Mouse (Mus musculus): Measurements from ENCODE around the gene Ppip5k2.
A peak's percentile ranks its signal among the peaks of the same experiment; 100 is the strongest.

Gene Ppip5k2

DNA sequence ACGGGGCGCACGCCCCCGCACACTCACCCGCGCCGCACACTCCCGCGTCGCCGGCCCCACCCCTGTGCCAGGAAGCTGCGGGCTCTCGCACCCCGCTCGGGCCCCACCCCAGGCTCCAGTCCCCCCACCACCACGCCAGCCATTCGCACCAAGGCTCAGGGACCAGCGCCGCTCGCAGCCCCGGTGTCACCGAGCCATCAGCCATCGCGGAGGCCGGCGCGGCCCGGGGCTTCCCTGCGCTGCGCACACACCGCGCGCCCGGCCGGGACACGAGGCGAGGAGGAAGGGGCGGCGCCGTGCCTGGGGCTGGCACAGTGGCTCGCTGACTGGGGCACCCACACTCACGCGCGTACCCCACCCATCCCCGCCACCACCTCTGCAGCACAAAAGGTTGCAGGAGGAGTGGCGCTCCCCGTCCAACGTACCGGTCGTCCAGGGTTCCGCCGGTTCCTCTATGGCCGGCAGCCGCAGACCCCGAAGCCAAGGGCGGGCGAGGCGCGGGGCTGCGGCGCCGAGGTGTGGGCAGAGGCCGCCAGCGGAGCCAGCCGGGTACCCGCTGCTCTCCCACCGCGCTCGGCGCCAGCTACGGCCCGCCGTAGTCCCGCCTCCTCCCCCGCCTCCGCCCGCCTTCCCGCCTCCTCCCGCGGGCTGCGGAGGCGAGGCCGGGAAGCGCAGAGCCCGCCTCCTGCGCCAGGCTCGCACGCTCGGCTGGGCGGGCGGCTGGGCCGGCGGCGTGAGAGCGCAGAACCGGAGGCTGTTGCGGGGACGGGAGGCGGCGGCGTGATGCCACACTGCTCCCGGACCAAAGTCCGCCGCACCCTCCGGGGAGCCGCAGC, 108.6 kb downstream of the Ppip5k2 start, which contains the start of gene D1Ertd622e:
Gene D1Ertd622e (minus strand): TSS at position 669 of the 836 bp plus-strand sequence.
- peak; percentile 65 for DNase-seq (ENCODE audit: low read depth)

DNA sequence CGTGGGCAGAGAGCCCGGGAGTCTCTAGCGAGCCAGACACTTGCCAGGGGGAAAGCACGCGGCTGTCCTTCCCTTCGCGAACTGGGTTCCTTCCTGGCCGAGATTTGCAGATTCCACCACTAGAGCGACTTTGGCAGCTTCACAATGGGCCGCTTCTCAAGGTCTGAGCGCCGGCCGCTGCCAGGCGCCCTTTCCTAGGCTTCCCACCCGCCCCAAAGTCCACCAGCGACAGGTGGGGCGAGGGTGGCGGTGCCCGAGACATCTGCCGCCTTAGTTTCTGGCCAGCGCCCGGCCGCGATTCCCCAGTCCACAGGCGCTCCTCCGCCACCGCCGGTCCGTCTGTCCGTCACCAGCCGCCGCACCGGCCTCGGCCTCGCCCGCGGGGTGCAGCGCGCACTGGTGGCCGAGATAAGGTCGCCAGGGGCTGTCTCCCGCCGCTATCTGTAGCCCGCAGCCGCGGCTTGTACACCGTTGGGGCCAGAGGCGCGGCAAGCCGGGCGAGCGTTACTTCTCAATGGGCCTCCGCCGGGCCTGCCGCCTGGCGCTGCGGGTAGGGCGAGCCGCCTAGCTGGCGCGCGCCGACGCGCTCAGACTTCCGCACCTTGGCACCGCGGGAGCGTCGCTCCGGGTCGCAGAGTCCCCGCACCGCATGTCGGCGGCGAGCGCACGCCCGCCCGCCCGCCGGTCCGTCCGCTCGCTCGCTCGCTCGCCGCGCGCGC, 109.4 kb downstream of the Ppip5k2 start:
- peak; percentile 67 for DNase-seq (ENCODE audit: low read depth)

DNA sequence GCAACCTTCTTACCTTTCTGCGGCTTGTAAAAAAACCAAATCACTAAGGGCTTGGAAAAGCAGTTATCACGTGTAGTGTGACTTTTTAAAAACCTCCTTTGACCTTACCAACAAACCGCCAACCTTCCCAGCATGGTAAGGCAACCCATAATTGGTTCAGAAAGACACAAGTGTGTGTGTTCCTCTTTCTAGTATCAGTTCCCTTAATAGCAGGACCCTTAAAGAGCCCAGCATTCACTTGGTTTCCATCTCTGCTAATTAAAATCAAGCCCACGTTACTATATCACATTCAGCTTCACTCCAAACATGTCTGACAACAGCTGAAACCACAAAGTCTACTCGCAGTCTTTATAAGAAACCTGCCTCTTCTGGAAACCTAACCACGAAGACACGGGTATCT, 110.8 kb downstream of the Ppip5k2 start:
- peak; percentile 66 for DNase-seq (ENCODE audit: low read depth)

DNA sequence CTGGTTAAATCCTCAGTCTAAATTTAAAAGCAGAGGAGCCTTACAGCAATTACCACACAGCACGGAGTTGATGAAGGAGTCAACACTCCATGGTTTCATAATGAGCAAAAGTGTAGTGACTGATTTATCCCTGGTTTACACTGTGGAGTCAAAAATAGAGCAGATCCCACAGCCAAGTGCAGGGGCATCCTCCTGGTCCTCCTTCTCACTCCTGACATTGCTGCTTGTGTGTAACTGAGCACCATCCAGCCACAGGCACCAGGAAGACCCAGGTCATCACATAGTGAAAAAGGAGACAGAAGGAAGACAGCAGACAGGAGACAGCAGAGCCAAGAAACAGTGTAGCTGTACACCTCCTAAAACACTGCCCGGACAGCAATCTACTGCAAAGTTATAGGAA, 112.4 kb downstream of the Ppip5k2 start:
- no peak for DNase-seq (ENCODE audit: low read depth)

- DNase-seq (ENCODE audit: low read depth) = peak; percentile 65
Observed at GRCm38 (mm10) chr1:97657201-97657600, 113.0 kb downstream of the Ppip5k2 start.
